Mouse (Mus musculus) lung, embryonic 16.5 days (tissue): Measurements from ENCODE around the gene Piga. TPM values are rescaled to one million over a fixed set of nuclear protein-coding genes. Genes with fewer than 3 reads are reported as not detected.
A peak's percentile ranks its signal among the peaks of the same experiment; 100 is the strongest.

Experiments used
- ATAC-seq: fragments of 200-750 bp; cut with Nextera tagmentation; 2 replicates; pipeline ENCODE4 v1.8.0; 2017; ENCODE audit warnings: low read depth, mild to moderate bottlenecking, moderate library complexity
- H3K27ac ChIP-seq: fragments of 300-500 bp; sonication (generic); 2 replicates; pipeline ENCODE4 v1.5.1; 2014; ENCODE audit warnings: mild to moderate bottlenecking, control low read depth, low read length
- H3K27me3 ChIP-seq: fragments of 300-500 bp; sonication (generic); 2 replicates; pipeline ENCODE4 v1.6.1; 2014; ENCODE audit warnings: low read depth, low read length, mixed read lengths; ENCODE audit not compliant: control insufficient read depth, insufficient read depth
- H3K36me3 ChIP-seq: fragments of 300-500 bp; sonication (generic); 2 replicates; pipeline ENCODE4 v1.6.1; 2014; ENCODE audit warnings: low read length; ENCODE audit not compliant: control insufficient read depth, insufficient read depth
- H3K4me1 ChIP-seq: fragments of 300-500 bp; sonication (generic); replicated peaks from 2 replicates; pipeline ENCODE4 v1.6.1; 2014; ENCODE audit warnings: low read length, mixed read lengths; ENCODE audit not compliant: control insufficient read depth, insufficient read depth
- H3K4me2 ChIP-seq: fragments of 300-500 bp; sonication (generic); 2 replicates; pipeline ENCODE4 v1.6.1; 2014; ENCODE audit warnings: low read depth, low read length, control low read depth
- H3K4me3 ChIP-seq: fragments of 300-500 bp; sonication (generic); 2 replicates; pipeline ENCODE4 v1.5.1; 2014; ENCODE audit warnings: mild to moderate bottlenecking, low read length, control low read depth
- H3K9ac ChIP-seq: fragments of 300-500 bp; sonication (generic); 2 replicates; pipeline ENCODE4 v1.6.1; 2014; ENCODE audit warnings: low read length, control low read depth
- H3K9me3 ChIP-seq: fragments of 300-500 bp; sonication (generic); 2 replicates; pipeline ENCODE4 v1.6.1; 2016; ENCODE audit warnings: low read length; ENCODE audit not compliant: control insufficient read depth
- WGBS: fragments of 180-500 bp; shearing (Covaris S2); extraction: QIAGEN DNeasy Blood & Tissue Kit; methylation state at CpG from one replicate; pipeline ENCODE4 v1.1.7; 2014; 5-methylcytosine and 5-hydroxymethylcytosine counted together
- polyA plus RNA-seq: library from polyadenylated mRNA; unstranded; fragments of >200 nt; fragmentation: Nextera tagmentation; extraction: Ambion mirVana; gene quantifications from 2 replicates; pipeline ENCODE4 v1.2.1, GENCODE M21; 2015

Piga gene
- polyA plus RNA-seq, 1 experiment from 2014 or later: 20.3 TPM

DNA sequence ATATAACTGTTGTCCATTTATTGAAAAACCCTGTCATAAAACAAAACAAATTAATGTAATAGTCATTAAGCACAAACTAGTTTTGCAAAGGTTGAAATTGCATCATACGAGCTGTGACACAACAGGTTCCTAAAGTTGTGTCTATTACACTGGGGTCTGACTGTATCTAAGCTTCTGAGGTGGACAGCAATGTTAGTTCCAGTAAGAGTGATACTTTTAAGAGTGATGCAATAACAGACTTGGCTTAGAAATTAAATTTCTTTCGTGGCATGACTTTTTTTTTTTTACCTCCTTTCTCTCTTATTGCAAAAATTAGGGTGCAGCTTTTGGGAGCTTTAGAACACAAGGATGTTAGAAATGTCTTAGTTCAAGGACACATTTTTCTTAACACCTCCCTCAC is 8.6 kb downstream of the Piga start:
- Histone ChIP-seq H3K4me3 (no peak overlapping the region), H3K4me2 (no peak overlapping the region), H3K27me3 (no peaks in the 10 kb centered on the region; the same call in 1 of the 2 replicates), H3K27ac (no peak overlapping the region), H3K4me1 (no peaks in the 10 kb centered on the region), H3K9ac (no peak overlapping the region), H3K36me3 (peaks cover 9% of the 10 kb centered on the region; the same call in 1 of the 2 replicates), H3K9me3 (no peaks in the 10 kb centered on the region)
- no peak for ATAC-seq
- 90% methylated on average over 2 of the region's 2 CpGs for WGBS

DNA sequence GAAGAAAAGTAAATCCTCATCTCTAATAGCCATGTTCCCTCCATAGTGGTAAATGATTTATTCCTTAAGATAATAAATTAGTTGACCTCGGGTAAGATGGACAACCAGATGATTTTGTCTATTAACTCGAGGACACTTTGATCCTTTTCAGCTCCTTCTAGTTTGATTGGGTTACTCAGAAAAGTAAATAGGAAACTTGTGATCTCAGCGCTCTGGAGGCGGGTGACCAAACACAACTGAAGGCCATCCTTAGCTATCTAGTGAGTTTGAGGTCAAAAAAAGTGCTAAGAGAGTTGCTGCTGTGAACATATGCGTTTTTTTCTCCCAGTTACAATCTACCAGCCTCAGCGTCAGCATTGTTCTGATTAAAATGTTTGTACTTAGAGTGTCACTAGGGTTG is 11.0 kb downstream of the Piga start:
- H3K4me1 ChIP-seq: no peaks in the 10 kb centered on the region
- no peak overlapping the region for H3K4me2 ChIP-seq
- no peaks in the 10 kb centered on the region for H3K9me3 ChIP-seq
- no peaks in the 10 kb centered on the region; the same call in 1 of the 2 replicates for H3K27me3 ChIP-seq
- WGBS: 72% methylated on average over 6 of the region's 6 CpGs
- H3K4me3 ChIP-seq: no peak overlapping the region
- H3K27ac ChIP-seq: no peak overlapping the region
- no peak overlapping the region for H3K9ac ChIP-seq
- peaks cover 10% of the 10 kb centered on the region; the same call in 1 of the 2 replicates for H3K36me3 ChIP-seq
- no peak for ATAC-seq

DNA sequence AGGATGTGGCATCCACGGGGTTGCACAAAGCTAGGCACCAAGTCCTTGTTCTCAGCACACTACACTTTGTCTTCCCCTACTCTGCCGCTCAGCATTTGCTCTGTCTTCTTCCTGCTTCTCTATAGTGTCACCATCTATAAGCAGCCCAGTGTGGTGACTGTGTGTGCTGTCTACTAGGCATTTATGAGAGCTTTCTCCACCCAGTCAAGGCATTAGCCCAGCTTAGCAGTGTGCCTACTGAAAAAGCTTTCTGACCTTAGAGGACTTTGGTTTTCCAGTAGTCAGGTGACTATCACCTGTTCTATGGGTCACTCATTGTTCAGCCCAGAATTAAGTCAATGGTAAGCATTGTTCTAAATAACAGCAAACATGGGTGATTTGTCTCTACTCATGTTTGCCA is 11.5 kb downstream of the Piga start:
- Histone ChIP-seq H3K9me3 (no peaks in the 10 kb centered on the region), H3K36me3 (peaks cover 10% of the 10 kb centered on the region; the same call in 1 of the 2 replicates), H3K27ac (no peak overlapping the region), H3K27me3 (no peaks in the 10 kb centered on the region; the same call in 1 of the 2 replicates), H3K9ac (no peak overlapping the region), H3K4me2 (no peak overlapping the region), H3K4me3 (no peak overlapping the region), H3K4me1 (no peaks in the 10 kb centered on the region)
- ATAC-seq: no peak
- 82% methylated on average over 2 of the region's 2 CpGs for WGBS

DNA sequence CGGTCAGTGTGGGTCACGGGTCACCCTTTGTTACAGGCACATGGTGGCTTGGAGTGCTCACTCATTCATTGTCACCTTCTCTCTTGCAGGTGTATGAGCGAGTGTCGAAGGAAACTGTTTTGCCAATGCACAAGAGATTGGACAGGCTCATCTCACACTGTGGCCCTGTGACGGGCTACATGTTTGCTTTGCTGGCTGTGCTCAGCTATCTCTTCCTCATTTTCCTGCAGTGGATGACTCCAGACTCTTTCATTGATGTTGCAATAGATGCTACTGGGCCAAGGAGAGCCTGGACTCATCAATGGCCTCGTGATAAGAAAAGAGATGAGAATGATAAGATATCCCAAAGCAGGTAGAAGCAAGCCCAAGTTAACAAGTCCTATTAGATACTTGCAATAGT is 12.0 kb downstream of the Piga start:
- Histone ChIP-seq H3K36me3 (peaks cover 10% of the 10 kb centered on the region; the same call in 1 of the 2 replicates), H3K9me3 (no peaks in the 10 kb centered on the region), H3K4me1 (no peaks in the 10 kb centered on the region), H3K4me2 (no peak overlapping the region), H3K27ac (no peak overlapping the region), H3K4me3 (no peak overlapping the region), H3K27me3 (no peaks in the 10 kb centered on the region; the same call in 1 of the 2 replicates), H3K9ac (no peak overlapping the region)
- WGBS: 88% methylated on average over 6 of the region's 6 CpGs
- no peak for ATAC-seq

DNA sequence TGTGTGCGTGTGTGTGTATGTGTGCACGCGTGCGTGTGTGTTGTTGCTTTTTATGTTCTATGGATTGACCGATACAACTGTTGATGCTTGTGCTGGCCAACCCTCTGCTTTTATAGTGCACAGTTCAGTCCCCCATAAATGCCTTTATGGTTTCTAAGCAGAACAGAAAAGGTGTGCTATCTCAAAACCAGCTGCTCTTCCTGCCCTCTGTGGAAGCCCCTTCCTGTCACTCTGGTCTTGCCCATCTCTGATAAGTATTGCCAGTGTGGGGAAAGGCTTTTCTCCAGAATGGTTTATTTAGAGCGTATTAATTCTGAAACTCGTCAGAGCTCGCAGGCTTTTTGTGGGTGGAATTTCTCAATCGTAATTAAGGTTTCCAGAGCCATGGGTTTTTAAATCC is 13.1 kb downstream of the Piga start:
- no peak overlapping the region for H3K9ac ChIP-seq
- H3K27ac ChIP-seq: no peak overlapping the region
- no peaks in the 10 kb centered on the region for H3K4me1 ChIP-seq
- no peaks in the 10 kb centered on the region for H3K9me3 ChIP-seq
- ATAC-seq: no peak
- H3K36me3 ChIP-seq: peaks cover 10% of the 10 kb centered on the region; the same call in 1 of the 2 replicates
- WGBS: 89% methylated on average over 9 of the region's 9 CpGs
- H3K27me3 ChIP-seq: no peaks in the 10 kb centered on the region; the same call in 1 of the 2 replicates
- no peak overlapping the region for H3K4me2 ChIP-seq
- H3K4me3 ChIP-seq: no peak overlapping the region

DNA sequence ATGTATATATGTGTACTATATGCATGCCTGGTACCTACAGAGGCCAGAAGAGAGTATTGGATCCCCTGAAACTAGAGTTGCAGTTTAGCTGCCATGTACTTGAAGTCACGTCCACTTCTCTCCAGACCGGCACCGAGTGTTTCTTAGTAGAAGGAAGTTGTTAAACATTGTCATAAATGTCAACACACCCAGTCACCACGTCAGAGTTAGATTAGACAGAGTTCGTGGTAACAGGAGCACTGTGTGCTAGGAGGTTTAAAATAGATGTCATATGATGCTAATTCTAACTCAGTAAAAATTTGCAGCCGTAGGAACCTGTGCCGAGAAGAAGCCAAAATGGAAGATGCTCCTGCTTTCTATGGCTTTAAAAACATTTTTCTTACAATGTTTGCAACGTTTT is 17.1 kb downstream of the Piga start, which contains the start of gene Asb11:
Gene Asb11 (plus strand): TSS at position 286 of the 400 bp plus-strand sequence.
- no peak within 1 kb of the TSS for H3K9ac ChIP-seq
- no peak within 1 kb of the TSS for H3K4me3 ChIP-seq
- no peaks in the 10 kb centered on the region for H3K9me3 ChIP-seq
- H3K27ac ChIP-seq: no peak within 1 kb of the TSS
- ATAC-seq: no peak
- no peaks in the 10 kb centered on the region; the same call in 1 of the 2 replicates for H3K27me3 ChIP-seq
- H3K36me3 ChIP-seq: peaks cover 6% of the 10 kb centered on the region; the same call in 1 of the 2 replicates
- no peaks in the 10 kb centered on the region for H3K4me1 ChIP-seq
- H3K4me2 ChIP-seq: no peak within 1 kb of the TSS
- WGBS: 48% methylated on average over 8 of the region's 8 CpGs

DNA sequence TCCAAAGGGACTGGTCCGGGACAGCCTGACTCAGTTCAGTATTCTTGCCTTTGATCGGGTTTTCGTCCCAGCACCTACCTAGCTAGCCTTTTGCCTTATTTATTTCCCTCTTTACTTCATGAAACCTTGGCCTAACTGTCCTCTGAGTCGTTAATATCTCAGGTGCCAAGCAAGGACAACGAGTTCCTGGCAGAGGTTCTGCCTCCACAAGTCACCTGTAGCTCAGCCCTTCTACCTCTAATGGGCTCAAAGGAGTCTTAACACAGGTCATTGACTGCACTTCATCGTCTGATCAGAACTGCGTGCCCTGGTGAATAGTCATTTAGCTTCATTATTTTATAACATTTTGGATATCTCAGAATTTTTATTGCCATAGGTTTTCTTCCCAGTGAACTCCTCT is 19.9 kb downstream of the Piga start:
- Histone ChIP-seq H3K4me2 (no peak overlapping the region), H3K36me3 (no peaks in the 10 kb centered on the region), H3K9me3 (no peaks in the 10 kb centered on the region), H3K9ac (no peak overlapping the region), H3K4me3 (no peak overlapping the region), H3K27ac (peak overlapping the region; percentile 61), H3K4me1 (no peaks in the 10 kb centered on the region), H3K27me3 (no peaks in the 10 kb centered on the region; the same call in 1 of the 2 replicates)
- WGBS: 76% methylated on average over 7 of the region's 7 CpGs
- no peak for ATAC-seq

DNA sequence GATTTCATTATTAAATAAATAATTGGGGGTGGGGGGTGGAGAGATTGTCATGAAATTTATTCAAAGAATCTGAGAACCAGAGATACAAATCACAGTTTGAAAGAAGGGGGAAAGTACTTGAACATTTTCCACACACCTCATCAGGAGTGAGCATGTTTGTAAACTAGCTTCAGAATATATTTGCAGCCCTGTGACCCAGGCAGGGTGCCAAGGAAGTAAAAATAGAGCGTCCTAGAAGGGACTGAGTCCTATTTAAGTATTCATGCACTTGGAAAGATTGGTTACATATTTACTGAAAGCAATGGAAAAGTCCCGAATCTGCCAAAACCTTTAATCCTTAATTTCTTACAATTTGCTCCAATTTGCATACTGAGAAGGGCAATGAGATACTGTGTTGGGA is 20.6 kb downstream of the Piga start:
- 40% methylated on average over 2 of the region's 2 CpGs for WGBS
- ATAC-seq: peak; percentile 96

DNA sequence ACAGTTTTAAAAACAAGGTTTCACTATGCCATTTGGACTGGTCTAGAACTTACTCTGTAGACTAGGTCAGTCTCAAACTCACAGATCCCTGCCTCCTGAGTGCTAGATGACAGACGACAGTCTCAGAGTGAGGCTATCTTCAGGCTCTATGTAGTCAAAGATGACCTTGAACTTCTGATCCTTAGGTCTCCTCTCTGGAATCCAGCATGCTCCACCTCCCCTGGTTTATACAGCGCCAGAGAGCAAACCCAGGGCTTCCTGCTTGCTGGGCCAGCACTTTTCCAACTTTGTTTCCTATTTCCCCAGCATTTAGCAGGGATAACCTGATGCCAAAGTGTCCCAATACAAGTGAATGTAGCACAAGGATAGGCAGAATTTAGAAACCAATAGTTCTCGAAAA is 21.1 kb downstream of the Piga start:
- Histone ChIP-seq H3K27me3 (no peaks in the 10 kb centered on the region; the same call in 1 of the 2 replicates), H3K36me3 (no peaks in the 10 kb centered on the region), H3K4me2 (no peak overlapping the region), H3K9me3 (no peaks in the 10 kb centered on the region), H3K27ac (peak overlapping the region; percentile 84), H3K4me1 (no peaks in the 10 kb centered on the region), H3K9ac (no peak overlapping the region), H3K4me3 (no peak overlapping the region)
- no peak for ATAC-seq
- WGBS: 50% methylated on average over 3 of the region's 3 CpGs

More for the DNA sequence above, 20.6 kb downstream of the Piga start:
- Histone ChIP-seq H3K9me3 (no peaks in the 10 kb centered on the region), H3K9ac (no peak overlapping the region), H3K27ac (peak overlapping the region; percentile 84), H3K4me1 (no peaks in the 10 kb centered on the region), H3K27me3 (no peaks in the 10 kb centered on the region; the same call in 1 of the 2 replicates), H3K36me3 (no peaks in the 10 kb centered on the region), H3K4me3 (no peak overlapping the region), H3K4me2 (no peak overlapping the region)

DNA sequence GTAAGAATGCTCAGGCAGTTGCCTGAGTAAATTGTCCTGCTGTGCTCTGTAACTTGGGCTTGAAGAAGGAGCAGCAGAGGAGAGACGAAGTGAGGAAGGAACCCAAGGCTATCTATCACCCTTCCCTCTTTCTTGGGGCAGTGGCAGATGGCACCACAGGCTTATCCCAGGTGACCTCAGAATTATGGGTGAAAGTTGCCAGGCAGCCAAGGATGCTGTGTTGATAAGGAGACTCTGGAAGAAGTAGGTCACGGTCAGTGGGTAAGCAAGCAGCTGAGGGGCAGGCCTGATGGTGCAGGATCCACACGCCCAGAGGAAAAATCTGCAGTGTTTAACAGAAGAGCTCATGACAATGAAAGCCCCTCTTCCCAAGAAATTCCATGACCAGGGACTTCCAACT is 21.7 kb downstream of the Piga start:
- Histone ChIP-seq H3K4me3 (no peak overlapping the region), H3K27ac (peak overlapping the region; percentile 84), H3K27me3 (no peaks in the 10 kb centered on the region), H3K9me3 (no peaks in the 10 kb centered on the region), H3K9ac (no peak overlapping the region), H3K4me1 (no peaks in the 10 kb centered on the region), H3K4me2 (no peak overlapping the region), H3K36me3 (no peaks in the 10 kb centered on the region)
- WGBS: 66% methylated on average over 3 of the region's 3 CpGs
- no peak for ATAC-seq
